Mouse (Mus musculus): ENCODE data around the gene Tmem274. TPM values are rescaled to one million over a fixed set of nuclear protein-coding genes. Genes with fewer than 3 reads are reported as not detected.

The Tmem274 gene
- polyA plus RNA-seq, 1 experiment from 2014 or later = not detected

- Histone ChIP-seq H3K27ac (ENCODE audit: low read depth, low read length) (no peak overlapping the region), H3K4me2 (ENCODE audit: low read depth, low read length) (no peak overlapping the region), H3K9me3 (ENCODE audit: control insufficient read depth, low read length) (no peaks in the 10 kb centered on the region), H3K9ac (replicated peaks; ENCODE audit: low read depth, low read length) (no peak overlapping the region), H3K27me3 (ENCODE audit: control insufficient read depth, insufficient read depth, low read length) (no peaks in the 10 kb centered on the region), H3K36me3 (ENCODE audit: control insufficient read depth, insufficient read depth, low read length) (no peaks in the 10 kb centered on the region), H3K4me3 (ENCODE audit: low read depth, low read length) (no peak overlapping the region), H3K4me1 (ENCODE audit: control insufficient read depth, insufficient read depth, low read length) (no peaks in the 10 kb centered on the region)
- no peak for ATAC-seq (ENCODE audit: low read depth)
- 79% methylated on average over 3 of the region's 3 CpGs for WGBS
Measured at GRCm38 (mm10) chr4:149506904-149507303, 29.7 kb downstream of the Tmem274 start.

- Histone ChIP-seq H3K27me3 (ENCODE audit: control insufficient read depth, insufficient read depth, low read length) (no peaks in the 10 kb centered on the region), H3K9ac (replicated peaks; ENCODE audit: low read depth, low read length) (no peak overlapping the region), H3K4me2 (ENCODE audit: low read depth, low read length) (no peak overlapping the region), H3K36me3 (ENCODE audit: control insufficient read depth, insufficient read depth, low read length) (no peaks in the 10 kb centered on the region), H3K9me3 (ENCODE audit: control insufficient read depth, low read length) (no peaks in the 10 kb centered on the region), H3K4me1 (ENCODE audit: control insufficient read depth, insufficient read depth, low read length) (no peaks in the 10 kb centered on the region), H3K27ac (ENCODE audit: low read depth, low read length) (no peak overlapping the region), H3K4me3 (ENCODE audit: low read depth, low read length) (no peak overlapping the region)
- 49% methylated on average over 6 of the region's 6 CpGs for WGBS
- no peak for ATAC-seq (ENCODE audit: low read depth)
Measured at GRCm38 (mm10) chr4:149511221-149511646, 34.1 kb downstream of the Tmem274 start.

GRCm38 (mm10) chr4:149512072-149512471, 34.9 kb downstream of the Tmem274 start:
- Histone ChIP-seq H3K36me3 (ENCODE audit: control insufficient read depth, insufficient read depth, low read length) (no peaks in the 10 kb centered on the region), H3K27ac (ENCODE audit: low read depth, low read length) (no peak overlapping the region), H3K9ac (replicated peaks; ENCODE audit: low read depth, low read length) (no peak overlapping the region), H3K4me2 (ENCODE audit: low read depth, low read length) (no peak overlapping the region), H3K4me1 (ENCODE audit: control insufficient read depth, insufficient read depth, low read length) (no peaks in the 10 kb centered on the region), H3K9me3 (ENCODE audit: control insufficient read depth, low read length) (no peaks in the 10 kb centered on the region), H3K27me3 (ENCODE audit: control insufficient read depth, insufficient read depth, low read length) (no peaks in the 10 kb centered on the region), H3K4me3 (ENCODE audit: low read depth, low read length) (no peak overlapping the region)
- 71% methylated on average over 7 of the region's 7 CpGs for WGBS
- no peak for ATAC-seq (ENCODE audit: low read depth)

- H3K4me3 ChIP-seq (ENCODE audit: low read depth, low read length) = no peak overlapping the region
- ATAC-seq (ENCODE audit: low read depth) = no peak
- H3K4me1 ChIP-seq (ENCODE audit: control insufficient read depth, insufficient read depth, low read length) = peaks cover 8% of the 10 kb centered on the region
- 92% methylated on average over 5 of the region's 5 CpGs for WGBS
- no peaks in the 10 kb centered on the region for H3K27me3 ChIP-seq (ENCODE audit: control insufficient read depth, insufficient read depth, low read length)
- H3K9me3 ChIP-seq (ENCODE audit: control insufficient read depth, low read length) = no peaks in the 10 kb centered on the region
- H3K27ac ChIP-seq (ENCODE audit: low read depth, low read length) = no peak overlapping the region
- no peaks in the 10 kb centered on the region for H3K36me3 ChIP-seq (ENCODE audit: control insufficient read depth, insufficient read depth, low read length)
- no peak overlapping the region for H3K4me2 ChIP-seq (ENCODE audit: low read depth, low read length)
- H3K9ac ChIP-seq (replicated peaks; ENCODE audit: low read depth, low read length) = no peak overlapping the region
Measured at GRCm38 (mm10) chr4:149515706-149516105, 38.5 kb downstream of the Tmem274 start.

GRCm38 (mm10) chr4:149517868-149518340, 40.7 kb downstream of the Tmem274 start, which contains the start of gene Ctnnbip1:
Ctnnbip1 (plus strand) TSS chr4:149518236.
- H3K27me3 ChIP-seq (ENCODE audit: control insufficient read depth, insufficient read depth, low read length) = no peaks in the 10 kb centered on the region
- H3K4me3 ChIP-seq (ENCODE audit: low read depth, low read length) = peak within 1 kb of the TSS; percentile 82
- H3K9ac ChIP-seq (replicated peaks; ENCODE audit: low read depth, low read length) = peak within 1 kb of the TSS; percentile 94
- ATAC-seq (ENCODE audit: low read depth) = peak; percentile 98
- no peaks in the 10 kb centered on the region for H3K9me3 ChIP-seq (ENCODE audit: control insufficient read depth, low read length)
- H3K36me3 ChIP-seq (ENCODE audit: control insufficient read depth, insufficient read depth, low read length) = no peaks in the 10 kb centered on the region
- WGBS = 0% methylated on average over 35 of the region's 46 CpGs
- peaks cover 8% of the 10 kb centered on the region for H3K4me1 ChIP-seq (ENCODE audit: control insufficient read depth, insufficient read depth, low read length)
- peak within 1 kb of the TSS; percentile 94 for H3K4me2 ChIP-seq (ENCODE audit: low read depth, low read length)
- H3K27ac ChIP-seq (ENCODE audit: low read depth, low read length) = peak within 1 kb of the TSS; percentile 28; the same call in 1 of the 2 replicates

- peak; percentile 25 for ATAC-seq (ENCODE audit: low read depth)
- Histone ChIP-seq H3K27me3 (ENCODE audit: control insufficient read depth, insufficient read depth, low read length) (no peaks in the 10 kb centered on the region), H3K4me2 (ENCODE audit: low read depth, low read length) (peak overlapping the region; percentile 94), H3K27ac (ENCODE audit: low read depth, low read length) (peak overlapping the region; percentile 28; the same call in 1 of the 2 replicates), H3K9ac (replicated peaks; ENCODE audit: low read depth, low read length) (peak overlapping the region; percentile 94), H3K4me3 (ENCODE audit: low read depth, low read length) (peak overlapping the region; percentile 82), H3K36me3 (ENCODE audit: control insufficient read depth, insufficient read depth, low read length) (no peaks in the 10 kb centered on the region), H3K4me1 (ENCODE audit: control insufficient read depth, insufficient read depth, low read length) (peaks cover 8% of the 10 kb centered on the region), H3K9me3 (ENCODE audit: control insufficient read depth, low read length) (no peaks in the 10 kb centered on the region)
- 5% methylated on average over 41 of the region's 52 CpGs for whole genome bisulfite sequencing
Measured at GRCm38 (mm10) chr4:149518351-149519220, 41.4 kb downstream of the Tmem274 start.

GRCm38 (mm10) chr4:149521258-149521657, 44.1 kb downstream of the Tmem274 start:
- Histone ChIP-seq H3K4me2 (ENCODE audit: low read depth, low read length) (no peak overlapping the region), H3K4me3 (ENCODE audit: low read depth, low read length) (no peak overlapping the region), H3K4me1 (ENCODE audit: control insufficient read depth, insufficient read depth, low read length) (peaks cover 12% of the 10 kb centered on the region), H3K9me3 (ENCODE audit: control insufficient read depth, low read length) (no peaks in the 10 kb centered on the region), H3K27ac (ENCODE audit: low read depth, low read length) (no peak overlapping the region), H3K9ac (replicated peaks; ENCODE audit: low read depth, low read length) (no peak overlapping the region), H3K27me3 (ENCODE audit: control insufficient read depth, insufficient read depth, low read length) (no peaks in the 10 kb centered on the region), H3K36me3 (ENCODE audit: control insufficient read depth, insufficient read depth, low read length) (no peaks in the 10 kb centered on the region)
- WGBS = 74% methylated on average over 10 of the region's 10 CpGs
- ATAC-seq (ENCODE audit: low read depth) = no peak

GRCm38 (mm10) chr4:149523961-149524360, 46.8 kb downstream of the Tmem274 start:
- Histone ChIP-seq H3K27me3 (ENCODE audit: control insufficient read depth, insufficient read depth, low read length) (no peaks in the 10 kb centered on the region), H3K27ac (ENCODE audit: low read depth, low read length) (no peak overlapping the region), H3K4me3 (ENCODE audit: low read depth, low read length) (no peak overlapping the region), H3K4me1 (ENCODE audit: control insufficient read depth, insufficient read depth, low read length) (peaks cover 11% of the 10 kb centered on the region), H3K9ac (replicated peaks; ENCODE audit: low read depth, low read length) (no peak overlapping the region), H3K36me3 (ENCODE audit: control insufficient read depth, insufficient read depth, low read length) (no peaks in the 10 kb centered on the region), H3K9me3 (ENCODE audit: control insufficient read depth, low read length) (no peaks in the 10 kb centered on the region), H3K4me2 (ENCODE audit: low read depth, low read length) (no peak overlapping the region)
- no peak for ATAC-seq (ENCODE audit: low read depth)
- WGBS = 75% methylated on average over 6 of the region's 6 CpGs

GRCm38 (mm10) chr4:149525170-149525569, 48.0 kb downstream of the Tmem274 start:
- no peak overlapping the region for H3K9ac ChIP-seq (replicated peaks; ENCODE audit: low read depth, low read length)
- no peaks in the 10 kb centered on the region for H3K36me3 ChIP-seq (ENCODE audit: control insufficient read depth, insufficient read depth, low read length)
- H3K9me3 ChIP-seq (ENCODE audit: control insufficient read depth, low read length) = no peaks in the 10 kb centered on the region
- ATAC-seq (ENCODE audit: low read depth) = no peak
- H3K4me3 ChIP-seq (ENCODE audit: low read depth, low read length) = no peak overlapping the region
- no peak overlapping the region for H3K4me2 ChIP-seq (ENCODE audit: low read depth, low read length)
- no peaks in the 10 kb centered on the region for H3K27me3 ChIP-seq (ENCODE audit: control insufficient read depth, insufficient read depth, low read length)
- H3K27ac ChIP-seq (ENCODE audit: low read depth, low read length) = no peak overlapping the region
- WGBS = 91% methylated on average over 4 of the region's 4 CpGs
- H3K4me1 ChIP-seq (ENCODE audit: control insufficient read depth, insufficient read depth, low read length) = peaks cover 7% of the 10 kb centered on the region; the same call in 1 of the 2 replicates

All from neural tube, embryonic 14.5 days (tissue).